Mouse (Mus musculus): ENCODE measurements around the gene Uchl4. TPM values are rescaled to one million over a fixed set of nuclear protein-coding genes. Genes with fewer than 3 reads are reported as not detected.
A peak's percentile ranks its signal among the peaks of the same experiment; 100 is the strongest.
"Not testable (repeated sequence)": the region's sequence is repeated elsewhere in the genome, so short reads cannot be mapped to it uniquely, and the experiment has no call there.

Gene Uchl4
- 0.34 TPM in 1 of 2 replicates, not detected in the other for total RNA-seq (2015)
- total RNA-seq (2017), result 0.16 and 0.48 TPM in 2 replicates

- no peak for ATAC-seq (ENCODE audit: poor library complexity, severe bottlenecking)
Observed at GRCm38 (mm10) chr9:64234768-64235435, at the start of gene Uchl4. Gene Uchl4, plus strand, starts transcription at chr9:64235201.

GRCm38 (mm10) chr9:64193879-64194278 lies 41.1 kb upstream of the Uchl4 start:
- ATAC-seq (ENCODE audit: poor library complexity, severe bottlenecking), result no peak

DNA sequence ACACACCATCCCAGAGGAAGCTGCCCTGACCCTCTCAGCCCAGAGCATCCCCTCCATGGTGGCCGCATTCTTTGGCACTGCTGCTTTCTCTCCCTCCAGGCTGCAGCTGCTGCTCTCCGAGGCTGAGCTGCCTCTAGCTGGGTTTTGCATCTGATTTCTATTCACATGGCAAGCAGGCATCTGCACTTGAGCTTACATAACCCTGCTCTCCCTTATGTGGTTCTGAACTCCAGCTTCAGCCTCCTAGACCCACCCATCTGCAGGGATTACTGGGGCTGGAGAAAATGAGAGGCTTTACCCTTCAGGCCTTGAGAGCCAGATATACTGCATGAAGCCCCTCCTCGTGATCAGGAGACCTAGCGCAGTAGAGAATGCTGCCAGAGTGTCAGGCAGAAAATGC lies 39.4 kb upstream of the Uchl4 start:
- ATAC-seq (ENCODE audit: poor library complexity, severe bottlenecking), result no peak

DNA sequence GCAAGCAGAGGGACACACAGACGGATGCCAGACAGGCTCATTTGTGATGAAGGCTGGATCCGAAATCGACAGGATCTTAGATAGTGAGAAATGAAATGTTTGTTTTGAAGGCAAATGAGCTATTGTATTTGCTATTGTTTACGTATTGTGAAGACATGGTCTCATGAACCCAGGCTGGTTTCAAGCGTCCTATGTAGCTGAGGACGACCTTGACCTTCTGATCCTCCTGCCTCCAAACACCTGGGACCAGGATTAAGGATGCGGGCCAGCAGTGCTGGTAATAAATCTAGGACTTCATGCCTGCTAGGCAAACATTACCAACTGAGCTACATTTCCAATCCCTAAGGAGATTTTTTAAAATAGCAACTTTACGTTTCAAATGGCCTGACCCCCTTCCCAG lies 37.5 kb upstream of the Uchl4 start:
- ATAC-seq (ENCODE audit: poor library complexity, severe bottlenecking), result no peak

GRCm38 (mm10) chr9:64198068-64198762 lies 36.8 kb upstream of the Uchl4 start:
- no peak for ATAC-seq (ENCODE audit: poor library complexity, severe bottlenecking)

GRCm38 (mm10) chr9:64198763-64199418 lies 36.1 kb upstream of the Uchl4 start:
- ATAC-seq (ENCODE audit: poor library complexity, severe bottlenecking), result not testable (repeated sequence)

DNA sequence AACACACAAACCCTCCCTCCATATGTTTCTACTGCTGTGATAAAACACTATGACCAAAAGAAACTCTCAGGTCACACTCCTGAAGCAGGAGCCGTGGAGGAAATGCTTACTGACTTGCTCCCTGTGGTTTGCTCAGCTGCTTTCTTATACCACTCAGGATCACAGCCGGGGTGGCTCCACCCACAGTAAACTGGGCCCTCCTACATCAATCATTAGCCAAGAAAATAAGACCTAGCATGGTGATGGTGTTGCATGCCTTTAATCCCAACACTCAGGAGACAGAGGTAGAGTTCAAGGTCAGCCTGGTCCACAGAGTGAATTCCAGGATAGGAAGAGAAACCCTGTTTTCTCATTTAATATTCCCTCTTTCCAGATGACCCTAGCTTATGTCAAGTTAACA lies 35.1 kb upstream of the Uchl4 start:
- no peak for ATAC-seq (ENCODE audit: poor library complexity, severe bottlenecking)

GRCm38 (mm10) chr9:64202331-64202730 lies 32.7 kb upstream of the Uchl4 start:
- ATAC-seq (ENCODE audit: poor library complexity, severe bottlenecking), result peak; percentile 84

DNA sequence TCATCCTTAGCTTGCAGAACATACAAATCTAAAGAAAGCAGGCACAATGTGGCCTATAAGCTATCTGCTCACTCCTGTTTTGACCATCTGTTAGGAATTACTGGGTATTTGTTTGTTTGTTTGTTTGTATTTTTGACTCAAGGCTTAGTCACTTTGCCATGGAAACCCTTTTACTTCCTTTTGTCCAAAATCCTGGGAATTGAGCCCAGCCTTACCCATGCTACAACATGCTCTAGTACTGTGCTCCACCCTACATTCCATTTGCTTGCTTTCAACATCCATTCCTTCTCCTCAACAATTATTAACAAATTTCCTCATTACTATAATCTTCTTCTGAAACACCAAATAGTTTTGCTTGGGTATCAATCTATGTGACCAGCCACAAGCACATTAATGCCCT lies 32.1 kb upstream of the Uchl4 start:
- no peak for ATAC-seq (ENCODE audit: poor library complexity, severe bottlenecking)

GRCm38 (mm10) chr9:64207509-64208084 lies 27.4 kb upstream of the Uchl4 start:
- no peak for ATAC-seq (ENCODE audit: poor library complexity, severe bottlenecking)

- no peak for ATAC-seq (ENCODE audit: poor library complexity, severe bottlenecking)
Observed at GRCm38 (mm10) chr9:64214452-64214851, 20.5 kb upstream of the Uchl4 start.

DNA sequence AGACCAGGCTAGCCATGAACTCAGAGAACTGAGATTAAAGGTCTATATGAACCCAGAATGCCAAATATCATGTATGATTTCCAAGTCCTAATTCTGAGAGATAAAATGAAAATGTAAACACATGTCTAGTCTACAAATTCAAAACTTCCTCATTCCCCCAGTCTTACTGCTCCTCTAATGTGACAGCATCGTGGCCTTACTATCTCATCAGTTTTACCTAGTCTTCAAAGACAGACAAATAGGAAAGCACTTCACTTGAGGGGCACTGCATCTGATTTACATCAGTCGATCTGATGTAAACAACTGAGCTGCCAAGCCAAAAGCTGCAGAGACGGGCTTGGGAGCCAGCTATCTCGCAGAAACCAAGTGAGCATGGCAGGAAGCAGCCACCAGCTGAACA lies 18.9 kb upstream of the Uchl4 start:
- no peak for ATAC-seq (ENCODE audit: poor library complexity, severe bottlenecking)

- peak; percentile 71 for ATAC-seq (ENCODE audit: poor library complexity, severe bottlenecking)
Observed at GRCm38 (mm10) chr9:64216641-64217040, 18.4 kb upstream of the Uchl4 start.

GRCm38 (mm10) chr9:64217887-64218286 lies 17.1 kb upstream of the Uchl4 start:
- ATAC-seq (ENCODE audit: poor library complexity, severe bottlenecking), result no peak

- no peak for ATAC-seq (ENCODE audit: poor library complexity, severe bottlenecking)
Observed at GRCm38 (mm10) chr9:64219305-64219704, 15.7 kb upstream of the Uchl4 start.

GRCm38 (mm10) chr9:64219772-64220420 lies 15.1 kb upstream of the Uchl4 start:
- ATAC-seq (ENCODE audit: poor library complexity, severe bottlenecking), result no peak

DNA sequence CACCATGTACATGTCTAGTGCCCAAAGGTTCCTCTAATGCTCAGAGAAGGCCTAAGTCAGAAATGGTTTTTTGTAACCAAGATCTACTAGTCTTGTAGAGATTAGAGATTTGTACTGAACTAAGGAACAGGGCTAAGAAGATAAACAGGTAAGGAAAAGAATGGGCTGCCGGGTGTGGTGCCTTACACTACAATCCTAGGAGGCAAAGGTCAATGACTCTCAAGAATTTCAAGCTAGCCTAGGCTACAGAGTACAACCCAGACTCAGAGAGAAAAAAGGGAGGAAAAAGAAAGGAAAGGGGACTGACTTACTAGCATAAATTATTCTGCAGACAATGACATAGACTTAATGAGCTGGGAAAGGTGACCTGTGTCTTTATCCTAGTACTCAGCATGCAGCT lies 14.4 kb upstream of the Uchl4 start:
- ATAC-seq (ENCODE audit: poor library complexity, severe bottlenecking), result no peak

- no peak for ATAC-seq (ENCODE audit: poor library complexity, severe bottlenecking)
Observed at GRCm38 (mm10) chr9:64221480-64221879, 13.5 kb upstream of the Uchl4 start.

GRCm38 (mm10) chr9:64222098-64222497 lies 12.9 kb upstream of the Uchl4 start:
- peak; percentile 76 for ATAC-seq (ENCODE audit: poor library complexity, severe bottlenecking)

DNA sequence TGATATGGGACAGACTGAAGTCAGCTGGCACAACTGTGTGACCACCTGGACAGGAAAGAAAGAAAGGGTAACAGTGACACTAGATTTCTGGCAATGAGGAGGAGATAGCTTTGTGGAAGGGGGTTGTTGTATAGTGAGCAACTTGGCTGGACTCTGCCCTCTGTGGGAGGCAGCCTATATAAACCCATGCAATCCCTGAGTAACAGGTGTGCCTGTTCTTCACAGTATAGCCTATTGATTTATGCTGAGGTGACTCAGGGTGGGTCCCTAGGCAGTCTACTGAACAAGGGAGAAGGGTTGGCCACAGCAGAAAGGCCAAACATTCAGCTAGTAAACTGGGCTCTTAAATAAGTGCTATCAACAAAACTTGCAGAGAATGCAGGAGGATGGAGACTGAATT lies 9.2 kb upstream of the Uchl4 start:
- no peak for ATAC-seq (ENCODE audit: poor library complexity, severe bottlenecking)

- peak; percentile 84 for ATAC-seq (ENCODE audit: poor library complexity, severe bottlenecking)
Observed at GRCm38 (mm10) chr9:64227736-64228135, 7.3 kb upstream of the Uchl4 start.

Measured in megakaryocyte, adult 5-6 weeks (primary cell).